Mouse (Mus musculus) intestine, embryonic 14.5 days (tissue): Measurements from ENCODE around the gene Ppp1r17. TPM values are rescaled to one million over a fixed set of nuclear protein-coding genes. Genes with fewer than 3 reads are reported as not detected.

ENCODE experiments used
- ATAC-seq: fragments of 200-750 bp; cut with Nextera tagmentation; replicated peaks from 2 replicates; pipeline ENCODE4 v1.8.0; 2017; ENCODE audit warnings: low read depth, moderate number of reproducible peaks, moderate TSS enrichment, moderate library complexity; ENCODE audit not compliant: low FRiP score, low TSS enrichment
- DNase-seq: peaks from one replicate; pipeline ENCODE4 v3.0.0-alpha.2; 2018; ENCODE audit warnings: low spot score
- H3K27ac ChIP-seq: fragments of 300-500 bp; sonication (generic); 2 replicates; pipeline ENCODE4 v1.5.1; 2014; ENCODE audit warnings: low read depth, mild to moderate bottlenecking, control low read depth
- H3K27me3 ChIP-seq: fragments of 300-500 bp; sonication (generic); replicated peaks from 2 replicates; pipeline ENCODE4 v1.6.1; 2014; ENCODE audit warnings: low read length, control low read depth; ENCODE audit not compliant: control insufficient read depth, insufficient read depth
- H3K36me3 ChIP-seq: fragments of 300-500 bp; sonication (generic); 2 replicates; pipeline ENCODE4 v1.6.1; 2014; ENCODE audit warnings: low read length, control low read depth; ENCODE audit not compliant: control insufficient read depth, insufficient read depth
- H3K4me1 ChIP-seq: fragments of 300-500 bp; sonication (generic); replicated peaks from 2 replicates; pipeline ENCODE4 v1.6.1; 2014; ENCODE audit warnings: low read length, control low read depth, mixed read lengths; ENCODE audit not compliant: control insufficient read depth, insufficient read depth
- H3K4me2 ChIP-seq: fragments of 300-500 bp; sonication (generic); 2 replicates; pipeline ENCODE4 v1.6.1; 2014; ENCODE audit warnings: low read length
- H3K4me3 ChIP-seq: fragments of 300-500 bp; sonication (generic); 2 replicates; pipeline ENCODE4 v1.5.1; 2014; ENCODE audit warnings: low read depth, low read length, control low read depth, mixed read lengths
- H3K9ac ChIP-seq: fragments of 300-500 bp; sonication (generic); 2 replicates; pipeline ENCODE4 v1.6.1; 2014; ENCODE audit warnings: mild to moderate bottlenecking, low read length
- H3K9me3 ChIP-seq: fragments of 300-500 bp; sonication (generic); 2 replicates; pipeline ENCODE4 v1.6.1; 2016; ENCODE audit warnings: low read length, control low read depth; ENCODE audit not compliant: control insufficient read depth
- WGBS: fragments of 180-500 bp; shearing (Covaris S2); extraction: QIAGEN DNeasy Blood & Tissue Kit; methylation state at CpG from one replicate; pipeline ENCODE4 v1.1.7; 2014; 5-methylcytosine and 5-hydroxymethylcytosine counted together
- polyA plus RNA-seq: library from polyadenylated mRNA; unstranded; fragments of >200 nt; fragmentation: Nextera tagmentation; extraction: Ambion mirVana; gene quantifications from 2 replicates; pipeline ENCODE4 v1.2.1, GENCODE M21; 2014

Ppp1r17 gene
- 0.26 and 0.69 TPM in 2 replicates for polyA plus RNA-seq

DNA sequence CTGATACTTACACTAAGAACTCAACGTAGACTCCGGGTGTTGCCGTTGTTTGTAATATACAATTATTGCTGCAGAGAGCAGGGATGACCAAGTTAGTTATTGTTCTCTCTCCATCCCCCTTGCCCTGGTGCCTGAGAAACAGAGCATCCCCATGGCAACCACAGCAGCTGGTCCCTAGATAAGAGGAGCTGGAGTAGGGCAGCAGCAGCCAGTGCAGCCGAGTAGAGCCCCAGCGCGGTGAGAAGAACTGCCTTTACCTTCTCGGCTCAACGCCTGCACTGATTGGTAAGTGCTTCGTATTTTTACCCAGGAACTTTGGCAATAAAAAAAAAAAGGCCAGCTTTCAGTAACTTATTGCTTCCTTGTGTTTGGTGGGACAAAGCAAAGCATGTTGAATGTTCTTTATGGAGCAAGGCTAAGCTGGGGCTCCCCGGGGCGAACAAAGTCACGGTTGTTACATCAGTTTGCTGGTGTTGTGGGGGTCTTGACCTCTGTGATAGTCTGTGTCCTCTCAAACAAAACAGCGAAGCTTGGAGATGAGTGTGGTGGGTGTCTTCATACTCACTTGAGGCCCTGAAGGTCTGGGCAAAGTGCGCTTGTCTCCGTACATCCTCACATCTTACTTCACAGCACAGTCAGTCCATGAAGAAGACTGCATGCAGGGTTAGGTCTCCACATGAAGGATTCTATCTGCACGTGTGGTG lies at the start of gene Ppp1r17:
Gene Ppp1r17 (plus strand): TSS at position 207 of the 704 bp plus-strand sequence.
- Histone ChIP-seq H3K4me1 (no peaks in the 10 kb centered on the region), H3K4me2 (no peak within 1 kb of the TSS), H3K4me3 (no peak within 1 kb of the TSS), H3K9ac (no peak within 1 kb of the TSS), H3K36me3 (no peaks in the 10 kb centered on the region), H3K27me3 (no peaks in the 10 kb centered on the region), H3K27ac (no peak within 1 kb of the TSS), H3K9me3 (no peaks in the 10 kb centered on the region)
- 67% methylated on average over 16 of the region's 16 CpGs for WGBS
- DNase-seq = no peak
- ATAC-seq = no peak

DNA sequence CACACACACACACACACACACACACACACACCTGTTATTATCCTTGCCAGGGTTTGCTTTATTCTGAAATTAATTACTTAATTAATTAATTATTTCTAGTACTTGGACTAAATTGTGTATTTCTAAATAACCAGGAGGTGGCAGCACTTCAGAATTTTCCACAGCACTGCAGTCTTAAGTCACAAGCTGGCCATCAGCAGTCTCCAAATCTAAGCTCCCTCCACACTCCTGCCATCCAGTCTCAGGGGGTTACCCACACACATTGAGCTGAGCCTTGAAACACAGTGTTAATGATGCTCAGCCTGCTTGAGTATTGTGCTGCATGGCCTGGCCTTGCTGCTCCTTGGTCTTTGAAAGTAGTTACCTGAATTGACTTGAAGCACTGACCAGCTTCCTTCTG lies 44.3 kb upstream of the Ppp1r17 start:
- Histone ChIP-seq H3K9ac (no peak overlapping the region), H3K9me3 (no peaks in the 10 kb centered on the region), H3K4me3 (no peak overlapping the region), H3K4me2 (no peak overlapping the region), H3K27ac (no peak overlapping the region), H3K27me3 (no peaks in the 10 kb centered on the region), H3K36me3 (no peaks in the 10 kb centered on the region), H3K4me1 (no peaks in the 10 kb centered on the region)
- ATAC-seq (no peak), DNase-seq (no peak)

DNA sequence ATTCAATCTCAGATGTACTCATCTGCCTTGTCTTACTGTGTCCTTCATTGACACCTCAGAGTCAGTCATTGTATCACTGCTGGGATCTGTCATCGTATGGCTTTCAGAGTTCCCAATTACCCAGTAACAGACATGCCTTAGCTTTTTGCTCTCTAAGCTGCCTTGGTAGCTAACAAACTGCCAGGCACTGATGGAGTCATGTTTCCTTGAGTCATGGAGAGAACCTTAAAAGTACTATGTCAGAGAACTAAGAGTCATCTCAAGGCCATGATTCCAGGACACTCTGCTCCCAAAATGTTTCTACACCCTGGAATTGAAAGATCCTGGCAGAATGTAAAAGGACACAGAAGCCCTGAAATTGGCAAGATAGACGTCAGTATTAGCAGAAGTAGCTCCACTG lies 37.5 kb upstream of the Ppp1r17 start:
- H3K9ac ChIP-seq = no peak overlapping the region
- 83% methylated on average over 2 of the region's 2 CpGs for WGBS
- ATAC-seq = no peak
- no peaks in the 10 kb centered on the region for H3K36me3 ChIP-seq
- no peaks in the 10 kb centered on the region for H3K9me3 ChIP-seq
- no peak overlapping the region for H3K4me2 ChIP-seq
- no peaks in the 10 kb centered on the region for H3K4me1 ChIP-seq
- no peak for DNase-seq
- no peak overlapping the region for H3K4me3 ChIP-seq
- no peaks in the 10 kb centered on the region for H3K27me3 ChIP-seq
- no peak overlapping the region for H3K27ac ChIP-seq

DNA sequence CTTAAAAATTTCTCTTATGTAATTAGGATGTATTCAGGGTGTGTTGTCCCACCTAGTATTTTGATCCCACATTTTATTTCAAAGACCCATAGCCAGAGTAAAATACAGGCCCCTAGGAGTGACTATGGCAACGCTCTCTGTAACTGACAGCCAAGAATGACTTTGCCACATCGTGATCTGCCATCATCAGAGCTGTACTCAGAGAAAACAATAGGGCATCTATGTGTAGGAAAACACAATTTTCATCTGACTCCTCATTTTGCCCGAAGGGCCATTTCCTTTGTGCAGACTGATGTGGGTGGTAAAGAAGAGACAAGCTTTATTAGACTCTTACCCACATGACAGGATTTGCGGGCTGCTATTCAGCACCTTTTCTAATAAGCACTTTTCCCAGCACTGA lies 8.6 kb upstream of the Ppp1r17 start:
- H3K27ac ChIP-seq = no peak overlapping the region
- H3K4me2 ChIP-seq = no peak overlapping the region
- H3K4me1 ChIP-seq = no peaks in the 10 kb centered on the region
- H3K27me3 ChIP-seq = no peaks in the 10 kb centered on the region
- WGBS = 85% methylated on average over 4 of the region's 4 CpGs
- no peak overlapping the region for H3K9ac ChIP-seq
- H3K9me3 ChIP-seq = no peaks in the 10 kb centered on the region
- DNase-seq (no peak), ATAC-seq (no peak)
- no peak overlapping the region for H3K4me3 ChIP-seq
- H3K36me3 ChIP-seq = no peaks in the 10 kb centered on the region

DNA sequence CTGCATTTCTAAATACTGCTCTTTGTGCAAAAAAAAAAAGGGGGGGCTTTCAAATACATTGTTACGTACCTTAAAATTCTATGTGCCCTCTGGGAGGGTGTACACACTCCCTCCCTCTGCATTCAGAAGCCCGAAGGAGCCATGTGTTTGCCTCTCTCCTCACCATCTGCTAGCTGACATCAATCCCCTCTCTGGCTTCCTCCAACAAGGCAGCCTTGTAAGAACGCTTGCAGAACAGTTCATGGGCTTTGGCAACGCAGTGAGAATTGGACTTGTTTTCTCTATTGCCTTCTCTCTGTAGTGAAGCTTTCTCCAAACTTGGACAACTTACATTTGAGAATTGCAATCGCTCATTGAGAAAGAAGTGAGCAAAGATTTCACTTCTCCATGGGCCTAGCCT lies 4.9 kb upstream of the Ppp1r17 start:
- Histone ChIP-seq H3K9ac (no peak overlapping the region), H3K4me3 (no peak overlapping the region), H3K36me3 (no peaks in the 10 kb centered on the region), H3K4me2 (no peak overlapping the region), H3K4me1 (no peaks in the 10 kb centered on the region), H3K27ac (no peak overlapping the region), H3K27me3 (no peaks in the 10 kb centered on the region), H3K9me3 (no peaks in the 10 kb centered on the region)
- ATAC-seq (no peak), DNase-seq (no peak)
- WGBS = 79% methylated on average over 5 of the region's 5 CpGs

DNA sequence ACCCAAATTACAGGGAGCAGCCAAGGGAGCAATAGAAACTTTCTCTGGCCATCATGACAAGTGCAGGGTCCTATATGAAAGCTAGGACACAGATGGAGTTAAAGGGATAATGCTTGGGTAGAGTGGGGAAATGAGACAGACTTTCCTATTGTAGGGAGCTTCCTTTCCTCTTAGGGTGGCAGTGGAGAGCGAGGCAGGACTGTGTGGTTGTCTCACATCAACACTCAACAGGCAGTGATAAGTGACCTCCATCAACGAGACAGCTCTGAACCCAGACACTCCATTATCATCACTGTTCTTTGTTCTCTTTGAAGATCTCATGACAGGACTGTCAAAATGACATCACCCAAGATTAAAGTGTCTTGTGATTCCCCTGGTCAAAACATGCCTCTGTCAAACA lies 2.3 kb downstream of the Ppp1r17 start:
- WGBS = 65% methylated on average over 2 of the region's 2 CpGs
- no peaks in the 10 kb centered on the region for H3K36me3 ChIP-seq
- no peak overlapping the region for H3K27ac ChIP-seq
- H3K4me1 ChIP-seq = no peaks in the 10 kb centered on the region
- DNase-seq (no peak), ATAC-seq (no peak)
- no peak overlapping the region for H3K4me2 ChIP-seq
- no peaks in the 10 kb centered on the region for H3K27me3 ChIP-seq
- H3K9me3 ChIP-seq = no peaks in the 10 kb centered on the region
- no peak overlapping the region for H3K9ac ChIP-seq
- no peak overlapping the region for H3K4me3 ChIP-seq

DNA sequence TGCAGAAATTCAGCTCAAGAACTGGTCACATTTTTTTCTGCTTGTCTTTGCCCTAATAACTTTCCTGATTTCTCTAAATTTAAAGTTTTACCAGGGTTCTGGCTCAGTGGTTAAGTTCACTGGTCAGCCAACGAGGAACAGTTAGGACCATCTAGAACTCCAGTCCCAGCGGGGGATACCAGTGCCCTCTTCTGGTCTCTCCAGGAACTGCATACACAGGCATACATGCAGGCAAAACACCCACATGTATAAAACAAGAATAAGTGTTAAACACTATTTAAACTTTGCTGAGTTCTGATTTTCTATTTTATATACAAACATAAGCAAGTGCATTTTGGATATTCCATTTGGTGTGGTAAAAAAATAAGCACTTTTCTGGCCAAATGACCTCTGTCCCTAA lies 8.2 kb downstream of the Ppp1r17 start:
- no peaks in the 10 kb centered on the region for H3K4me1 ChIP-seq
- no peak overlapping the region for H3K4me3 ChIP-seq
- H3K9ac ChIP-seq = no peak overlapping the region
- 67% methylated on average over 2 of the region's 2 CpGs for WGBS
- DNase-seq (no peak), ATAC-seq (no peak)
- no peaks in the 10 kb centered on the region for H3K27me3 ChIP-seq
- no peaks in the 10 kb centered on the region for H3K36me3 ChIP-seq
- no peak overlapping the region for H3K27ac ChIP-seq
- no peak overlapping the region for H3K4me2 ChIP-seq
- H3K9me3 ChIP-seq = no peaks in the 10 kb centered on the region

DNA sequence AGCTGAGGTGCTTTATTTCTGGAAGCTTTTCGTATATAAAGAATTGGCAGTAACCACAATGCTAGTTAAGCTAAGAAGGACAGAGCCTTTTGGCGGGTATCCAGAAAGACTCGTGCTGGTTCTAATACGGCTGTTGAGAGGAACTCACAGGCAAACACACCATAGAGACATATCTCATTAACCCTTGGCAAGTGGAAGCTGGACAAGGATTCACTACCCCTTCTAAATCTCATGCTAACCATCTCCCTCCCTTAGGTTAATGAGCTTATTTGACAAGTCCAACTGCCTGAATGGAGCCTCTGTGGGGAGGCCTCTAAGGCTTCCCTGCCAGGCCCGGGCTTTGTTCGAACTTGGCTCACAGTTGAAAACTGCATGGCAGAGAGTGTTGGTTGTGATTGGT lies 10.0 kb downstream of the Ppp1r17 start:
- Histone ChIP-seq H3K4me1 (no peaks in the 10 kb centered on the region), H3K9ac (no peak overlapping the region), H3K36me3 (no peaks in the 10 kb centered on the region), H3K4me3 (no peak overlapping the region), H3K9me3 (no peaks in the 10 kb centered on the region), H3K27me3 (no peaks in the 10 kb centered on the region), H3K27ac (no peak overlapping the region), H3K4me2 (no peak overlapping the region)
- no peak for ATAC-seq
- WGBS = 76% methylated on average over 6 of the region's 6 CpGs
- no peak for DNase-seq

DNA sequence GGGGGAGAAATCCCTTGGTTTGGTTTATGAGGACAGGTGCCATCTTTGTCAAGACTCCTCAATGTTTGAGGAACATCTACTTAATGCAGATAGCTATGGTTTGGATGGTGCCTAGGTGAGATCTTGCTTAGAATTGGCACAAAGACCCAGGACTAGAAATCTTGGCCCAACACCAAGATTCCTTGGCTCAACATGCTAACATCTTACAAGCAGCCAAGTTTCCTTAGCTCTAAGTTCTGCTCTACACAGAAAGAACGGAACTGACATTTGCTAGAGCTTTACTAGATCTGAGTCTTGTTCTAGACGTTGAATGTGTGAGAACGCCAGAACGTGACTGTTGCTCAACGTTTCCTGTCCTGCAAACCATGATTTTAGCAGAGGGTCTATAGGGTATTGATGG lies 10.7 kb downstream of the Ppp1r17 start:
- WGBS = 84% methylated on average over 5 of the region's 5 CpGs
- Histone ChIP-seq H3K27ac (no peak overlapping the region), H3K4me3 (no peak overlapping the region), H3K36me3 (no peaks in the 10 kb centered on the region), H3K9me3 (no peaks in the 10 kb centered on the region), H3K27me3 (no peaks in the 10 kb centered on the region), H3K9ac (no peak overlapping the region), H3K4me2 (no peak overlapping the region), H3K4me1 (no peaks in the 10 kb centered on the region)
- no peak for ATAC-seq
- DNase-seq = no peak
